Mouse (Mus musculus) liver, embryonic 14.5 days (tissue): ENCODE data around the gene Vipr1. TPM values are rescaled to one million over a fixed set of nuclear protein-coding genes. Genes with fewer than 3 reads are reported as not detected.
"Not testable (repeated sequence)": the region's sequence is repeated elsewhere in the genome, so short reads cannot be mapped to it uniquely, and the experiment has no call there.

ENCODE experiments used
- ATAC-seq: fragments of 200-750 bp; cut with Nextera tagmentation; 2 replicates; pipeline ENCODE4 v1.8.0; 2017; ENCODE audit warnings: moderate number of reproducible peaks, mild to moderate bottlenecking, moderate library complexity; ENCODE audit not compliant: insufficient read depth
- DNase-seq, 3 experiments: peaks; one replicate each; pipeline ENCODE4 v3.0.0-alpha.2; 2012 to 2013; ENCODE audit warnings: low read depth in 3 of 3, low spot score in 3 of 3
- H3K27ac ChIP-seq: fragments of 300-500 bp; sonication (generic); 2 replicates; pipeline ENCODE4 v1.5.1; 2014; ENCODE audit warnings: moderate library complexity, mild to moderate bottlenecking, control low read depth, inconsistent platforms
- H3K27me3 ChIP-seq: fragments of 300-500 bp; sonication (generic); 2 replicates; pipeline ENCODE4 v1.6.1; 2014; ENCODE audit warnings: mild to moderate bottlenecking, low read length, moderate library complexity; ENCODE audit not compliant: control insufficient read depth, insufficient read depth
- H3K36me3 ChIP-seq: fragments of 300-500 bp; sonication (generic); replicated peaks from 2 replicates; pipeline ENCODE4 v1.6.1; 2014; ENCODE audit warnings: low read depth; ENCODE audit not compliant: control insufficient read depth, insufficient read depth
- H3K4me1 ChIP-seq, 2 experiments: fragments of 200-500 bp in 1 of 2; fragments of 300-500 bp in 1 of 2; sonication (generic) in 1 of 2; replicated peaks; 2 replicates each; pipeline ENCODE4 v1.6.1; 2012 to 2014; ENCODE audit warnings: antibody characterized with exemption in 1 of 2, inconsistent platforms in 1 of 2, low read length in 1 of 2; ENCODE audit not compliant: control insufficient read depth in 2 of 2, insufficient read depth in 2 of 2
- H3K4me2 ChIP-seq: fragments of 300-500 bp; sonication (generic); 2 replicates; pipeline ENCODE4 v1.6.1; 2014; ENCODE audit warnings: low read depth, mild to moderate bottlenecking, control low read depth, moderate library complexity
- H3K4me3 ChIP-seq, 2 experiments: fragments of 200-500 bp in 1 of 2; fragments of 300-500 bp in 1 of 2; sonication (generic) in 1 of 2; 2 replicates each; pipeline ENCODE4 v1.5.1; 2012 to 2014; ENCODE audit warnings: low read depth in 2 of 2, low read length in 2 of 2, mild to moderate bottlenecking in 2 of 2, control low read depth in 1 of 2, inconsistent platforms in 1 of 2, moderate library complexity in 1 of 2; ENCODE audit not compliant: insufficient read depth in 1 of 2
- H3K9ac ChIP-seq: fragments of 300-500 bp; sonication (generic); replicated peaks from 2 replicates; pipeline ENCODE4 v1.6.1; 2014; ENCODE audit warnings: mild to moderate bottlenecking, control low read depth, moderate library complexity
- H3K9me3 ChIP-seq: fragments of 300-500 bp; sonication (generic); 2 replicates; pipeline ENCODE4 v1.6.1; 2016; ENCODE audit warnings: low read length, mixed read lengths; ENCODE audit not compliant: control insufficient read depth
- CTCF ChIP-seq: IDR thresholded peaks from 2 replicates; pipeline ENCODE4 v1.5.1; 2016; ENCODE audit warnings: antibody characterized with exemption, low read depth, control low read depth
- EP300 ChIP-seq: IDR thresholded peaks from 2 replicates; pipeline ENCODE4 v1.6.1; 2016; ENCODE audit warnings: antibody characterized with exemption, low read depth
- WGBS: fragments of 180-500 bp; shearing (Covaris S2); extraction: QIAGEN DNeasy Blood & Tissue Kit; methylation state at CpG from one replicate; pipeline ENCODE4 v1.1.7; 2014; ENCODE audit not compliant: insufficient replicate concordance; 5-methylcytosine and 5-hydroxymethylcytosine counted together
- polyA plus RNA-seq, 2 experiments: library from polyadenylated mRNA; depleted of rRNA in 1 of 2; stranded (reverse) in 1 of 2; unstranded in 1 of 2; fragments of >200 nt; fragmentation: Nextera tagmentation in 1 of 2; extraction: Ambion mirVana in 1 of 2; gene quantifications; 2 replicates each; pipeline versions ENCODE4 v1.2.1 to v1.2.3; 2012 to 2014

Gene Vipr1
- polyA plus RNA-seq (2012; rRNA removed): 0.17 and 0.26 TPM in 2 replicates
- polyA plus RNA-seq (2014; fragmentation: Nextera tagmentation; extraction: Ambion mirVana): 0.46 and 0.59 TPM in 2 replicates

DNA sequence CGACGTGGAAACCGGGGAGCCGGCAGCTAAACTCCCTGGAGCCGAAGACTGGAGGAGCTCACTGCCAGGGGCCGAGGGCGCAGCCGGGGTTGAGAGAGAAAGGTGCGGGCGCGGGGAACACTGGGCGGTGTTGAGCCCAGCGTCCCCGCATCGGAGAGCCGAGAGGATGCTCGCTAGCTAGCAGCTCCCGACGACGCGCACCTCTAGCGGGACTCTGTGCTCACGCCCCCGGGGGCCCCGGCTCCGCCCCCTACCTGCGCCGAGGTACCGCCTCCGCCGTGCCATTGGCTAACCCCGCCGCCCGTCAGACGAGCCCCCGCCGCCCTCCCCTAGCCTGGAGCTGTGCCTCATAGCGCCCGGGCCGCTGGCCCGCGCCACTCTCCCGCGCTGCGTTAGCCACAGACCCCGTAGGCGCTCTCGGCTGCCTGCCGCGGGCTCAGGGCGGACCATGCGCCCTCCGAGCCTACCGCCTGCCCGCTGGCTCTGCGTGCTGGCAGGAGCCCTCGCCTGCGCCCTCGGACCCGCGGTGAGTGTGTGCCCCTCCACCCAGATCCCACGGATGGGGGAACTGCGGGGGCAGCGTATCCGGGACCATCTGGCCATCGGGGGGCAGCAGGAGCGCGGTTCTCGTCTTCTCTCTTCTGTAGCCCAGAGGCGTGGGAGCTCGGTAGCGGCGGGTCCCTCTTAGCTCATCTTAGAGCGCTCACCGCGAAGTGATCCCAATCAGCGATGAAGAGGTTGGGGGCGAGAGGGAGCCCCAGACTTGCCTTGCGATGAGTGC lies at the start of gene Vipr1:
Gene Vipr1, plus strand, starts transcription at position 316 of the 781 bp plus-strand sequence.
- Histone ChIP-seq H3K9me3 (no peaks in the 10 kb centered on the region), H3K36me3 (no peaks in the 10 kb centered on the region), H3K27ac (no peak within 1 kb of the TSS), H3K9ac (no peak within 1 kb of the TSS), H3K4me3 (peak within 1 kb of the TSS; percentile 19 to 38; a peak in 3 of 4 replicates), H3K27me3 (peaks cover 38% of the 10 kb centered on the region), H3K4me2 (peak within 1 kb of the TSS; percentile 54), H3K4me1 (no peaks in the 10 kb centered on the region)
- peak; percentile 74 for ATAC-seq
- DNase-seq: no peak
- TF ChIP-seq CTCF (no peak), EP300 (no peak)
- WGBS: under 1% methylated on average over 75 of the region's 79 CpGs

DNA sequence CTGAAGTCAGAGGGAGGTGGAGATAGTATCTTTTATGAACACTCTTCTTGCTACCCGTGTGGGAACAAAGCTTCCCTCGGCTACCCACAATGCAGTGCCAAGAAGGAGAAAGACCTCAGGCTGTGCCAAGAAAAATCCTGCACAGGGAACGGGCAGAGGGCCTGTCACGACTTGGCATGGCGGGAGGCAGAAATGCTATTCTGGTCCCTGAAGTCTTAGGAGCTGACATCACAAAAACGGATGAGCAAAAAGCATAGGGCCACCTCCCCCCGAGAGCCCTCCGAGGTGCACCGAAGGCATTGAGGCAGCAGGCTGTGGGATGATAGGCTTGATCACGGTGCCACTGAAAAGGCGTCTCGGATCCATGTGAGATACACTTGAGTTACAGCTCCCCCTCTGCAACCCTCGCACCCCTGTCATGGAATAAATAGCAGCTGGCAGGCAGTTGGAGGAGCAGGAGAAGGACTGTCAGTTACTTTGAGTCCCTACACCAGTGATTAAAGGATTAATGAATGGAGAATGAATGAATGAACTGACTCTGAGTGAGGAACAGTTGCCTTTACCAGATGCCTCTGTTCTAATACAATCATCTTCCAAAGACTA lies 49.5 kb upstream of the Vipr1 start:
- Histone ChIP-seq H3K36me3 (no peaks in the 10 kb centered on the region), H3K27ac (no peak overlapping the region), H3K4me2 (no peak overlapping the region), H3K4me3 (no peak overlapping the region), H3K4me1 (no peaks in the 10 kb centered on the region), H3K9ac (no peak overlapping the region), H3K27me3 (no peaks in the 10 kb centered on the region), H3K9me3 (no peaks in the 10 kb centered on the region)
- 63% methylated on average over 13 of the region's 13 CpGs for WGBS
- DNase-seq (no peak), ATAC-seq (no peak)
- TF ChIP-seq EP300 (no peak), CTCF (no peak)

DNA sequence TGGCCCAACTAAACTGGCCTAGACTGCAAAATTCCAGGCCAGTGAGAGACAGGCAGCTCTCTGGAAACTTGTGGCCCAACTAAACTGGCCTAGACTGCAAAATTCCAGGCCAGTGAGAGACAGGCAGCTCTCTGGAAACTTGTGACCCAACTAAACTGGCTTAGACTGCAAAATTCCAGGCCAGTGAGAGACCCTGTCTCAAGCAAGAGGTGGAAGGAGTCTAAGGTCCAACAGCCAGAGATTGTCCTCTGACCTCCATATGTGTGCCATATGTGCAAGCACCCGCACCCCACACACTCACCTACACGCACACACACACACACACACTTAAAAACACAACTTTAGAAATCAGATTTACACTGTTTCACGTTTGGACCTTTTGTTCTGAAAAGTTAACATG lies 48.7 kb upstream of the Vipr1 start:
- not testable (repeated sequence) for H3K4me2 ChIP-seq, ATAC-seq
- WGBS: 43% methylated on average over 3 of the region's 3 CpGs

DNA sequence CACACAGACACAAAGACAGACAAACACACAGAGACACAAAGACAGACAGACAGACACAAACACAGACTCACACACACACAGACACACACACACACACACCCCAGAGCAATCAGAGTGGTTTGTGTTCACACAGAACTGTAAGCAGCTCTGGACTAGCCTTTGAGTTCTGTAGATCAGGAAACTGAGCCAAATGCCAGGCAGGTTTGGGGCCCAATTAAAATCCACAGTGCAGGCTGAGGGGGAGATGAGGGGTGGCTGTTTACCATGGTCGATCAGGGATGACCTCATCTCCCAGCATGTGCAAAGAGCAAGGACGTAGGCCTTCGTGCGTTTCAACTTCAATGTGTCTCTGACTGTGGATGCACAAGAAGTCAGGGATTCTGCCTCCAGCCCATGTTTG lies 47.7 kb upstream of the Vipr1 start:
- DNase-seq (no peak), ATAC-seq (no peak)
- Histone ChIP-seq H3K36me3 (no peaks in the 10 kb centered on the region), H3K9me3 (no peaks in the 10 kb centered on the region), H3K4me2 (no peak overlapping the region), H3K4me1 (no peaks in the 10 kb centered on the region), H3K9ac (no peak overlapping the region), H3K27ac (no peak overlapping the region), H3K4me3 (no peak overlapping the region), H3K27me3 (no peaks in the 10 kb centered on the region)
- TF ChIP-seq CTCF (no peak), EP300 (no peak)
- WGBS: 62% methylated on average over 4 of the region's 4 CpGs

More for the DNA sequence above, 48.7 kb upstream of the Vipr1 start:
- H3K27ac ChIP-seq, H3K36me3 ChIP-seq, H3K27me3 ChIP-seq, DNase-seq, H3K9ac ChIP-seq, H3K4me3 ChIP-seq, H3K9me3 ChIP-seq, H3K4me1 ChIP-seq: not testable (repeated sequence)

DNA sequence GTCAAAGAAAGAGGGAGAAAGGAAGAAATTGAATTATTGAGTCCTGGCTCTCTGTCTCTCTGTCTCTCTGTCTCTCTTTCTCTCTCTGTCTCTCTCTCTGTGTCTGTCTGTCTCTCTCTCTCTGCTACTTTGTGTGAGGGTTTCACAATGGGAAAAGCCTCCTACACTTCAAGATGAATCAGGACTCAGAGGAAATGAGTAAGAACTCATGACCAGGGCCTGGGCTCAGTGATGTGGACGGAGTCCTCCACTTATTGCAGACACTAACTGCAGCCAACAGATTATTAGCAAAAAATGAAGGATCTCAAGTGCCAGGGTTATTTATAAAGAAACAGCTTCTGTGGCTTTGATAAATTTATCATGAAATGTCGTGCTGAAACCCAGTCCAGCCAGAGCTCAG lies 44.4 kb upstream of the Vipr1 start:
- ATAC-seq (no peak), DNase-seq (no peak)
- Histone ChIP-seq H3K9me3 (no peaks in the 10 kb centered on the region), H3K4me2 (no peak overlapping the region), H3K36me3 (no peaks in the 10 kb centered on the region), H3K9ac (no peak overlapping the region), H3K27me3 (no peaks in the 10 kb centered on the region), H3K4me1 (no peaks in the 10 kb centered on the region), H3K27ac (no peak overlapping the region), H3K4me3 (no peak overlapping the region)
- WGBS: 39% methylated on average over 2 of the region's 2 CpGs
- TF ChIP-seq CTCF (no peak), EP300 (no peak)
